ENCODE assay signal across 18 mouse cellular contexts in the genomic region with DNA sequence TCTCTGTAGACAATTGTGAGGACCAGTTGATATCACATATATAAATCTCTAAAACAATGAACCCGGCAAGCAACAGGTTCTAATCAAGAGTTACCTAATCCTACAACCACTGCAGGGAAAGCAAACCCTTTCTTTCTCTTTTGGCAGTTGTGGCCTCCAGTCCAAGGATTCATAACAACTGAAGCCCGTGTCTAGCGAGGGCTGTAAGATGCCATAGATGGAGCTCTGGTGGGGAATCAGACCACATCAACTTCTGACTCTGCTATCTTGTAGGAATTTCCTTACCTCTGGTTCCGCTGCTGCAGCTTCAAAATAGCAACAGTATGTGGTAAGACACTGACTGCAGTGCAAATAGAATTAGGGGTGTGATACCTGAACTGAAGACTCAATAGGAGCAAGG. TPM values are rescaled to one million over a fixed set of nuclear protein-coding genes. Genes with fewer than 3 reads are reported as not detected.
"Had no signal": no experiment of that assay in that cellular context is flagged by ENCODE, and none has a peak within 500 bp of the region (broad histone marks: within the 10 kb centered on the region; RNA-seq: fewer than 3 reads in every experiment).

No protein-coding gene starts in this region.

- H3K36me3 ChIP-seq: limb, embryonic 10.5 days; limb, embryonic 13.5 days; liver, embryonic 12.5 days; liver, embryonic 15.5 days; lung, embryonic 15.5 days; midbrain, embryonic 12.5 days had no signal

- H3K27me3 ChIP-seq: limb, embryonic 13.5 days; liver, embryonic 12.5 days; liver, embryonic 15.5 days; lung, embryonic 15.5 days; midbrain, embryonic 12.5 days had no signal

- H3K4me2 ChIP-seq: limb, embryonic 13.5 days; liver, embryonic 12.5 days; liver, embryonic 15.5 days; lung, embryonic 15.5 days; midbrain, embryonic 12.5 days had no signal

- H3K4me3 ChIP-seq: layer of hippocampus, adult 2 months; limb, embryonic 10.5 days; limb, embryonic 13.5 days; liver, embryonic 12.5 days; liver, embryonic 15.5 days; lung, embryonic 15.5 days; megakaryocyte, embryonic 14.5 days; midbrain, embryonic 12.5 days had no signal

- H3K9me3 ChIP-seq: limb, embryonic 10.5 days; limb, embryonic 13.5 days; liver, embryonic 12.5 days; liver, embryonic 15.5 days; lung, embryonic 15.5 days; midbrain, embryonic 12.5 days had no signal

- DNase-seq: kidney, postnatal 25 days; layer of hippocampus, adult 9-11 months; liver; lung, adult 18-20 months; thymus, adult 18-20 months; thymus, postnatal 36 days had no signal

- ATAC-seq: liver, embryonic 12.5 days had no signal

- H3K4me1 ChIP-seq: limb, embryonic 10.5 days; limb, embryonic 13.5 days; liver, embryonic 12.5 days; liver, embryonic 15.5 days; midbrain, embryonic 12.5 days had no signal

- H3K27ac ChIP-seq: kidney, postnatal 0 days; layer of hippocampus, adult 2 months; limb, embryonic 10.5 days; limb, embryonic 13.5 days; liver, embryonic 12.5 days; liver, embryonic 15.5 days; lung, embryonic 15.5 days; midbrain, embryonic 12.5 days had no signal

- H3K9ac ChIP-seq: limb, embryonic 13.5 days; liver, embryonic 12.5 days; liver, embryonic 15.5 days; lung, embryonic 15.5 days; midbrain, embryonic 12.5 days had no signal

RNA-seq across cellular contexts. Expression of a gene that starts 18.5 kb away (rescaled TPM):
- total RNA-seq: layer of hippocampus, adult 2 months; layer of hippocampus, postnatal 25 days; left cerebral cortex, adult 18-20 months; midbrain, postnatal 0 days had no signal
- polyA plus RNA-seq: limb, embryonic 10.5 days had no signal
